Mouse (Mus musculus) heart, postnatal 14 days (tissue): ENCODE data around the gene Raver1. TPM values are rescaled to one million over a fixed set of nuclear protein-coding genes. Genes with fewer than 3 reads are reported as not detected.

Experiments used
- DNase-seq, 2 experiments: peaks; one replicate each; pipeline ENCODE4 v3.0.0; 2021 to 2022
- intact Hi-C: fragments of 180-260 bp; cut with DNase I; formaldehyde crosslinking; loops from one replicate; pipeline ENCODE4 v1.15.1; 2025
- long read RNA-seq, 2 experiments: library from polyadenylated mRNA; stranded (forward); transcript quantifications; one replicate each; pipeline ENCODE4 v2.0.0; 2021
- total RNA-seq, 2 experiments: library from RNA; stranded (reverse); gene quantifications; 2 replicates each; pipeline ENCODE4 v1.2.3; 2021

Raver1 gene
- total RNA-seq = 10 to 100 TPM; 27.4 to 31.2 TPM
- long read RNA-seq, experiment 1, transcript Raver1-201 (13 exons, 3,470 nt) = major isoform, 13 of 22 reads
- long read RNA-seq, experiment 1, partial matches to known transcripts = 8 of 22 reads
- long read RNA-seq, experiment 1, other reads (novel, unspliced or antisense) = 1 of 22 reads
- long read RNA-seq, experiment 2, transcript Raver1-201 (13 exons, 3,470 nt) = major isoform, 13 of 21 reads
- long read RNA-seq, experiment 2, partial matches to known transcripts = 7 of 21 reads
- long read RNA-seq, experiment 2, other reads (novel, unspliced or antisense) = 1 of 21 reads

GRCm38 (mm10) chr9:21091707-21092320 lies at the start of gene Raver1, which contains the start of gene Gm38431:
Raver1 (minus strand) TSS chr9:21092008.
Gm38431 (minus strand) TSS chr9:21091997.
- intact Hi-C loops = loop anchor here (5.0 kb wide), 2 partner anchors 40 to 60 kb away; partner anchors contain the start of genes Icam5 and Tyk2
- peak; percentile 95 to 96 for DNase-seq

GRCm38 (mm10) chr9:21138386-21138785 lies 46.6 kb upstream of the Raver1 start:
- intact Hi-C loops = loop anchor here (2.0 to 10.0 kb wide), 2 partner anchors 134 to 238 kb away; partner anchors contain the start of gene Mrpl4
- DNase-seq = no peak

GRCm38 (mm10) chr9:21137229-21137628 lies 45.4 kb upstream of the Raver1 start:
- DNase-seq = peak; percentile 62 to 77
- intact Hi-C loops = loop anchor here (2.0 to 10.0 kb wide), 2 partner anchors 106 to 132 kb away; partner anchors contain the start of gene Mrpl4

GRCm38 (mm10) chr9:21136401-21136800 lies 44.6 kb upstream of the Raver1 start:
- DNase-seq = no peak
- intact Hi-C loops = loop anchor here (2.0 to 10.0 kb wide), 2 partner anchors 106 to 132 kb away; partner anchors contain the start of gene Mrpl4

GRCm38 (mm10) chr9:21135941-21136381 lies 44.2 kb upstream of the Raver1 start:
- no peak for DNase-seq
- intact Hi-C loops = loop anchor here (2.0 to 10.0 kb wide), 2 partner anchors 105 to 131 kb away; partner anchors contain the start of gene Mrpl4

GRCm38 (mm10) chr9:21135329-21135890 lies 43.6 kb upstream of the Raver1 start:
- intact Hi-C loops = loop anchor here (10.0 kb wide), 1 partner anchor 131 kb away; the partner anchor contains the start of gene Mrpl4

GRCm38 (mm10) chr9:21134595-21135328 lies 43.0 kb upstream of the Raver1 start:
- DNase-seq = peak in 1 of 2 experiments; percentile 42
- intact Hi-C loops = loop anchor here (5.0 to 10.0 kb wide), 2 partner anchors 42 to 130 kb away; partner anchors contain the start of genes Gm38431, Mrpl4 and Raver1

More at GRCm38 (mm10) chr9:21135329-21135890, 43.6 kb upstream of the Raver1 start:
- DNase-seq = no peak

GRCm38 (mm10) chr9:21133064-21133707 lies 41.4 kb upstream of the Raver1 start:
- DNase-seq = no peak
- intact Hi-C loops = loop anchor here (5.0 to 10.0 kb wide), 2 partner anchors 41 to 128 kb away; partner anchors contain the start of genes Gm38431, Mrpl4 and Raver1

- no peak for DNase-seq
- intact Hi-C loops = loop anchor here (5.0 to 10.0 kb wide), 2 partner anchors 40 to 127 kb away; partner anchors contain the start of genes Gm38431, Mrpl4 and Raver1
Measured at GRCm38 (mm10) chr9:21132102-21132775, 40.4 kb upstream of the Raver1 start.

GRCm38 (mm10) chr9:21131059-21131956 lies 39.5 kb upstream of the Raver1 start, which contains the start of gene Tyk2:
Tyk2 (minus strand) TSS chr9:21131243.
- peak; percentile 85 to 88 for DNase-seq
- intact Hi-C loops = loop anchor here (5.0 to 10.0 kb wide), 2 partner anchors 39 to 127 kb away; partner anchors contain the start of genes Gm38431, Mrpl4 and Raver1

- intact Hi-C loops = no loop called here
- DNase-seq = peak in 1 of 2 experiments; percentile 30
Measured at GRCm38 (mm10) chr9:21126259-21126627, 34.4 kb upstream of the Raver1 start.

- DNase-seq = no peak
- intact Hi-C loops = no loop called here
Measured at GRCm38 (mm10) chr9:21125502-21126258, 33.9 kb upstream of the Raver1 start.

- intact Hi-C loops = no loop called here
- DNase-seq = no peak
Measured at GRCm38 (mm10) chr9:21124837-21125236, 33.0 kb upstream of the Raver1 start.

- intact Hi-C loops = no loop called here
- no peak for DNase-seq
Measured at GRCm38 (mm10) chr9:21121483-21121882, 29.7 kb upstream of the Raver1 start.

- intact Hi-C loops = no loop called here
- no peak for DNase-seq
Measured at GRCm38 (mm10) chr9:21117073-21117472, 25.3 kb upstream of the Raver1 start.

- intact Hi-C loops = no loop called here
- DNase-seq = no peak
Measured at GRCm38 (mm10) chr9:21115105-21115504, 23.3 kb upstream of the Raver1 start.

GRCm38 (mm10) chr9:21114190-21114589 lies 22.4 kb upstream of the Raver1 start:
- intact Hi-C loops = no loop called here
- DNase-seq = no peak
